17 mouse cellular contexts compared by ENCODE assay signal in genomic region chr2:102851936-102852477, GRCm38 (mm10). TPM values are rescaled to one million over a fixed set of nuclear protein-coding genes. Genes with fewer than 3 reads are reported as not detected.
A peak's percentile ranks its signal among the peaks of the same experiment; 100 is the strongest.
DNase-seq lines count a peak whose midpoint lies in the region; ATAC-seq and TF ChIP-seq lines count a peak whose summit lies in the region.
"Had no signal": no experiment of that assay in that cellular context is flagged by ENCODE, and none has a peak within 500 bp of the region (broad histone marks: within the 10 kb centered on the region; RNA-seq: fewer than 3 reads in every experiment).

No protein-coding gene starts in this region.

- no peaks in the 10 kb centered on the region; the same call in none of the 2 replicates for H3K36me3 ChIP-seq in heart, embryonic 16.5 days (ENCODE audit: control insufficient read depth, insufficient read depth)
- H3K36me3 ChIP-seq in G1E (replicated peaks): peaks cover 88% of the 10 kb centered on the region
- no peaks in the 10 kb centered on the region for H3K36me3 ChIP-seq in hindbrain, postnatal 0 days (ENCODE audit: insufficient read depth, low read length)
- H3K36me3 ChIP-seq: hindbrain, embryonic 15.5 days; limb, embryonic 13.5 days; neural tube, embryonic 15.5 days had no signal

- H3K27ac ChIP-seq in heart, embryonic 16.5 days (ENCODE audit: low read length): 0 out of 2 replicates have a peak overlapping the region, but pooled peaks have one; percentile 12
- H3K27ac ChIP-seq in hindbrain, postnatal 0 days: no peak overlapping the region
- H3K27ac ChIP-seq: hindbrain, embryonic 15.5 days; left cerebral cortex, adult 2 months; limb, embryonic 13.5 days; neural tube, embryonic 15.5 days had no signal

- peak; percentile 41; the same call in 1 of the 2 replicates for ATAC-seq in heart, embryonic 16.5 days (replicated peaks; ENCODE audit: extremely low read depth, insufficient read depth, low FRiP score)
- peak; percentile 12; the same call in 1 of the 2 replicates for ATAC-seq in G1E (ENCODE audit: extremely low read depth, insufficient number of reproducible peaks, low FRiP score, poor library complexity, severe bottlenecking)
- peak; percentile 15 for ATAC-seq in inflammation-experienced regulatory T-cells, adult 6 months
- ATAC-seq in cerebellum, adult (ENCODE audit: insufficient number of reproducible peaks, low FRiP score, low TSS enrichment): no peak
- no peak for ATAC-seq in hindbrain, postnatal 0 days
- ATAC-seq: Patski had no signal

- no peak overlapping the region for H3K9ac ChIP-seq in heart, embryonic 16.5 days (ENCODE audit: low read length)
- H3K9ac ChIP-seq in hindbrain, postnatal 0 days (replicated peaks; ENCODE audit: low read length): no peak overlapping the region
- H3K9ac ChIP-seq: hindbrain, embryonic 15.5 days; limb, embryonic 13.5 days; neural tube, embryonic 15.5 days had no signal

- H3K4me2 ChIP-seq in heart, embryonic 16.5 days (ENCODE audit: low read depth, low read length): no peak overlapping the region
- H3K4me2 ChIP-seq in hindbrain, postnatal 0 days (ENCODE audit: low read depth, low read length): no peak overlapping the region
- H3K4me2 ChIP-seq: hindbrain, embryonic 15.5 days; limb, embryonic 13.5 days; neural tube, embryonic 15.5 days had no signal

- intact Hi-C loops in heart, postnatal 25 days (cut with DNase I): loop anchor here (5.0 kb wide), 1 partner anchor 50 kb away; the partner anchor contains the start of gene Cd44

- no peak for DNase-seq in heart, postnatal 25 days (ENCODE audit: low spot score)
- DNase-seq in 416B (ENCODE audit: low read depth) (peak; percentile 35), G1E (ENCODE audit: low spot score) (no peak)
- DNase-seq in hindbrain, postnatal 0 days (ENCODE audit: low spot score): no peak
- DNase-seq: cerebellum, postnatal 10 days; gastrocnemius, postnatal 14 days; kidney, adult 9 months had no signal

- 11% methylated on average over 4 of the region's 4 CpGs for WGBS in heart, embryonic 16.5 days
- WGBS in hindbrain, postnatal 0 days: 69% methylated on average over 4 of the region's 4 CpGs

- H3K4me1 ChIP-seq in heart, embryonic 16.5 days (ENCODE audit: control insufficient read depth, insufficient read depth, low read length): peaks cover 10% of the 10 kb centered on the region
- peaks cover 52% of the 10 kb centered on the region for H3K4me1 ChIP-seq in G1E (ENCODE audit: insufficient read depth, low read depth, low read length)
- no peaks in the 10 kb centered on the region for H3K4me1 ChIP-seq in hindbrain, postnatal 0 days (ENCODE audit: insufficient read depth, low read length)
- H3K4me1 ChIP-seq: hindbrain, embryonic 15.5 days; limb, embryonic 13.5 days; neural tube, embryonic 15.5 days had no signal

- TF ChIP-seq CTCF in G1E (IDR thresholded peaks at IDR 0.05; ENCODE audit: low read depth, low read length): no peak
- TF ChIP-seq CTCF in hindbrain, postnatal 0 days (IDR thresholded peaks at IDR 0.05; ENCODE audit: low read depth): no peak

- no peaks in the 10 kb centered on the region for H3K27me3 ChIP-seq in heart, embryonic 16.5 days (ENCODE audit: control insufficient read depth, insufficient read depth, low read length)
- no peaks in the 10 kb centered on the region for H3K27me3 ChIP-seq in G1E (ENCODE audit: insufficient read depth, low read length)
- H3K27me3 ChIP-seq in hindbrain, postnatal 0 days (ENCODE audit: insufficient read depth, low read length): no peaks in the 10 kb centered on the region
- H3K27me3 ChIP-seq: CH12.LX; hindbrain, embryonic 15.5 days; limb, embryonic 13.5 days; megakaryocyte, embryonic 14.5 days; neural tube, embryonic 15.5 days; Patski had no signal

- no peaks in the 10 kb centered on the region for H3K9me3 ChIP-seq in heart, embryonic 16.5 days (replicated peaks; ENCODE audit: control insufficient read depth, low read length)
- H3K9me3 ChIP-seq in G1E (replicated peaks): no peaks in the 10 kb centered on the region
- no peaks in the 10 kb centered on the region for H3K9me3 ChIP-seq in hindbrain, postnatal 0 days (ENCODE audit: low read length)
- H3K9me3 ChIP-seq: hindbrain, embryonic 15.5 days; limb, embryonic 13.5 days; megakaryocyte, embryonic 14.5 days; neural tube, embryonic 15.5 days had no signal

- H3K4me3 ChIP-seq in heart, embryonic 16.5 days (ENCODE audit: low read length): no peak overlapping the region
- no peak overlapping the region for H3K4me3 ChIP-seq in G1E (ENCODE audit: low read depth, low read length)
- no peak overlapping the region for H3K4me3 ChIP-seq in hindbrain, postnatal 0 days (ENCODE audit: low read length)
- H3K4me3 ChIP-seq: hindbrain, embryonic 15.5 days; left cerebral cortex, adult 2 months; limb, embryonic 13.5 days; megakaryocyte, embryonic 14.5 days; neural tube, embryonic 15.5 days had no signal

RNA-seq across cellular contexts. Expression of gene Cd44, which starts 49.5 kb away (rescaled TPM):
- polyA plus RNA-seq in heart, embryonic 16.5 days (2015; fragmentation: Nextera tagmentation; extraction: Ambion mirVana): 17.3 and 19.1 TPM in 2 replicates
- 10 to 100 TPM in 1 of 2 experiments, 1 to 10 TPM in 1; 9.9 to 11.6 TPM for total RNA-seq in heart, postnatal 25 days (2021)
- total RNA-seq in G1E (2014; fragmentation: Nextera tagmentation): 79.2 and 80.0 TPM in 2 replicates
- 39.8 and 40.7 TPM in 2 replicates for total RNA-seq in G1E (2017)
- polyA plus RNA-seq in G1E (2012): 2.9 and 5.5 TPM in 2 replicates
- polyA plus RNA-seq in inflammation-experienced regulatory T-cells, adult 6 months (2017; shearing (Covaris generic)): 100 to 1,000 TPM in 1 of 3 experiments, 10 to 100 TPM in 2; 91.0 to 119 (median 94.0) TPM
- 7.0 and 10.4 TPM in 2 replicates for total RNA-seq in hindbrain, postnatal 0 days (2014; rRNA removed)
- polyA plus RNA-seq in hindbrain, postnatal 0 days (2015; fragmentation: Nextera tagmentation; extraction: Ambion mirVana): 5.2 and 6.0 TPM in 2 replicates

Comparison
In these comparisons a context has a peak if more than half of its experiments do, and no peak if none do; other contexts are left out.
1. ATAC-seq: peak in heart, embryonic 16.5 days (single experiment), G1E (single experiment) and inflammation-experienced regulatory T-cells, adult 6 months (single experiment); none in cerebellum, adult (single experiment) and hindbrain, postnatal 0 days (single experiment).